Mouse (Mus musculus) liver, embryonic 12.5 days (tissue): Measurements from ENCODE around the gene Brat1. TPM values are rescaled to one million over a fixed set of nuclear protein-coding genes. Genes with fewer than 3 reads are reported as not detected.
A peak's percentile ranks its signal among the peaks of the same experiment; 100 is the strongest.

Experiments
- ATAC-seq: fragments of 200-750 bp; cut with Nextera tagmentation; 2 replicates; pipeline ENCODE4 v1.8.0; 2017; ENCODE audit warnings: moderate number of reproducible peaks, mild to moderate bottlenecking, moderate library complexity
- H3K27ac ChIP-seq: fragments of 300-500 bp; sonication (generic); 2 replicates; pipeline ENCODE4 v1.5.1; 2016; ENCODE audit warnings: mild to moderate bottlenecking
- H3K27me3 ChIP-seq: fragments of 300-500 bp; sonication (generic); replicated peaks from 2 replicates; pipeline ENCODE4 v1.6.1; 2016; ENCODE audit warnings: mild to moderate bottlenecking, moderate library complexity
- H3K36me3 ChIP-seq: fragments of 300-500 bp; sonication (generic); 2 replicates; pipeline ENCODE4 v1.6.1; 2016; ENCODE audit warnings: mild to moderate bottlenecking, moderate library complexity
- H3K4me1 ChIP-seq: fragments of 300-500 bp; sonication (generic); 2 replicates; pipeline ENCODE4 v1.6.1; 2016
- H3K4me2 ChIP-seq: fragments of 300-500 bp; sonication (generic); 2 replicates; pipeline ENCODE4 v1.6.1; 2016; ENCODE audit warnings: mild to moderate bottlenecking, moderate library complexity
- H3K4me3 ChIP-seq: fragments of 300-500 bp; sonication (generic); 2 replicates; pipeline ENCODE4 v1.5.1; 2016; ENCODE audit warnings: mild to moderate bottlenecking, moderate library complexity
- H3K9ac ChIP-seq: fragments of 300-500 bp; sonication (generic); 2 replicates; pipeline ENCODE4 v1.6.1; 2016; ENCODE audit warnings: mild to moderate bottlenecking, moderate library complexity
- H3K9me3 ChIP-seq: fragments of 300-500 bp; sonication (generic); replicated peaks from 2 replicates; pipeline ENCODE4 v1.6.1; 2016; ENCODE audit warnings: mild to moderate bottlenecking, moderate library complexity
- WGBS: fragments of 180-500 bp; shearing (Covaris S2); methylation state at CpG from one replicate; pipeline ENCODE4 v1.1.7; 2016; ENCODE audit not compliant: insufficient replicate concordance; 5-methylcytosine and 5-hydroxymethylcytosine counted together
- polyA plus RNA-seq: library from polyadenylated mRNA; unstranded; fragments of >200 nt; fragmentation: Nextera tagmentation; extraction: Ambion mirVana; gene quantifications from 2 replicates; pipeline ENCODE4 v1.2.1, GENCODE M21; 2016

Gene Brat1
- polyA plus RNA-seq, 1 experiment from 2014 or later = 12.2 TPM

- peaks cover 50% of the 10 kb centered on the region for H3K4me1 ChIP-seq
- peak overlapping the region; percentile 74 for H3K9ac ChIP-seq
- peaks cover 21% of the 10 kb centered on the region for H3K36me3 ChIP-seq
- no peaks in the 10 kb centered on the region for H3K9me3 ChIP-seq
- 50% methylated on average over 19 of the region's 19 CpGs for WGBS
- no peak for ATAC-seq
- peak overlapping the region; percentile 89 for H3K4me2 ChIP-seq
- no peaks in the 10 kb centered on the region for H3K27me3 ChIP-seq
- peak overlapping the region; percentile 68 for H3K4me3 ChIP-seq
- peak overlapping the region; percentile 84 for H3K27ac ChIP-seq
Observed at GRCm38 (mm10) chr5:140702618-140703175, 2.1 kb upstream of the Brat1 start.

GRCm38 (mm10) chr5:140703480-140704377 lies 1.1 kb upstream of the Brat1 start:
- Histone ChIP-seq H3K9ac (peak overlapping the region; percentile 63), H3K4me2 (peak overlapping the region; percentile 84), H3K27ac (peak overlapping the region; percentile 84), H3K4me1 (peaks cover 50% of the 10 kb centered on the region), H3K9me3 (no peaks in the 10 kb centered on the region), H3K36me3 (peaks cover 22% of the 10 kb centered on the region), H3K27me3 (no peaks in the 10 kb centered on the region), H3K4me3 (peak overlapping the region; percentile 67)
- WGBS = 14% methylated on average over 17 of the region's 17 CpGs
- ATAC-seq = no peak

- no peaks in the 10 kb centered on the region for H3K27me3 ChIP-seq
- WGBS = 28% methylated on average over 7 of the region's 7 CpGs
- H3K27ac ChIP-seq = peak overlapping the region; percentile 84
- peaks cover 34% of the 10 kb centered on the region for H3K36me3 ChIP-seq
- ATAC-seq = no peak
- peak overlapping the region; percentile 67 for H3K4me3 ChIP-seq
- H3K9ac ChIP-seq = peak overlapping the region; percentile 72
- peaks cover 53% of the 10 kb centered on the region for H3K4me1 ChIP-seq
- H3K9me3 ChIP-seq = no peaks in the 10 kb centered on the region
- H3K4me2 ChIP-seq = peak overlapping the region; percentile 84
Observed at GRCm38 (mm10) chr5:140705501-140706171, 825 bp downstream of the Brat1 start.

DNA sequence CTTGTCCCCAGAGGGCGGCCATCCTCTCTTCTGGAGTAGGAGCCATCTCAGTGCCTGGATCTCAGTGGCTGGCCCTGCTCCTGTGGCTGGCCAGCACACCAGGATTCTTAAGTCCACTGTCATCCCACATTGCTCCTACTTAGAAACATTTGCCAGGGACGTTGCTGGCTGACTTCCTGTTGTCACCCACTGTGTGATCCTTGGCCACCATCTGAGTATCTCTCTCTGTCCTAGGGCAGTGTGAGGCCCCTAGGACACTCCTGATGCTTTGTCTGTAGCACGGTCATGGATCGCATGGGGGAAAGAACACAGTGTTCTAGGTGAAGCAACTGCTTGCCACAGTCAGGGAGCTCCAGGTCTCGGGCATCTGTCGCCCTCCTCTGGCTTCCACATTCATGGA lies 5.5 kb downstream of the Brat1 start:
- H3K9ac ChIP-seq = no peak overlapping the region
- H3K9me3 ChIP-seq = no peaks in the 10 kb centered on the region
- no peaks in the 10 kb centered on the region for H3K27me3 ChIP-seq
- peaks cover 80% of the 10 kb centered on the region for H3K36me3 ChIP-seq
- H3K27ac ChIP-seq = no peak overlapping the region
- peaks cover 17% of the 10 kb centered on the region for H3K4me1 ChIP-seq
- WGBS = 77% methylated on average over 6 of the region's 6 CpGs
- H3K4me3 ChIP-seq = no peak overlapping the region
- no peak for ATAC-seq
- H3K4me2 ChIP-seq = no peak overlapping the region

- 70% methylated on average over 5 of the region's 5 CpGs for WGBS
Observed at GRCm38 (mm10) chr5:140711040-140711439, 6.2 kb downstream of the Brat1 start.

DNA sequence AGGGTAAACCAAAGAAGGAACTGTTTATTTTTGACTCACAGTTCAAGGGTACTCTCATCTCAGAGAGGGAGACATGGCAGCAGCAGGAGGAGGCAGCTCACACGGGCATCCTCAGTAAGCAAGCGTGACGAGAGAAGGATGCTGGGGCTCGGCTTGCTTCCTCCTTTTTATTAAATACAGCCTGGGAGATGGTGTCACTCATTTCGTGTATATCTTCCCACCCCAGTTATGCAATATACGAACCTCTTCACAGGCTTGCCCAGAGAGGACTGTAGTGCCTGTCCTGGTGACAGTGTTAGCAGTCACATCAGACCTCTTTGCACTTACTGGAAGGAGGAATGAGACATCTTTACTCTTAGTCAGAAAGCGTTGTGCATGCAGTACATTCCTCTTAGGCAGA lies 16.0 kb downstream of the Brat1 start:
- Histone ChIP-seq H3K27ac (no peak overlapping the region), H3K9ac (no peak overlapping the region), H3K9me3 (no peaks in the 10 kb centered on the region), H3K27me3 (peaks cover 7% of the 10 kb centered on the region), H3K4me1 (no peaks in the 10 kb centered on the region), H3K36me3 (peaks cover 39% of the 10 kb centered on the region), H3K4me3 (no peak overlapping the region), H3K4me2 (no peak overlapping the region)
- 43% methylated on average over 7 of the region's 7 CpGs for WGBS
- no peak for ATAC-seq

More at GRCm38 (mm10) chr5:140711040-140711439, 6.2 kb downstream of the Brat1 start:
- ATAC-seq = no peak
- H3K4me2 ChIP-seq = no peak overlapping the region
- no peak overlapping the region for H3K27ac ChIP-seq
- no peaks in the 10 kb centered on the region for H3K9me3 ChIP-seq
- H3K4me3 ChIP-seq = no peak overlapping the region
- H3K36me3 ChIP-seq = peaks cover 85% of the 10 kb centered on the region
- H3K9ac ChIP-seq = no peak overlapping the region
- peaks cover 10% of the 10 kb centered on the region for H3K4me1 ChIP-seq
- H3K27me3 ChIP-seq = no peaks in the 10 kb centered on the region

GRCm38 (mm10) chr5:140722121-140722520 lies 17.3 kb downstream of the Brat1 start:
- 60% methylated on average over 3 of the region's 3 CpGs for WGBS
- no peak for ATAC-seq
- peaks cover 7% of the 10 kb centered on the region for H3K27me3 ChIP-seq
- H3K4me3 ChIP-seq = no peak overlapping the region
- H3K27ac ChIP-seq = no peak overlapping the region
- no peak overlapping the region for H3K4me2 ChIP-seq
- H3K4me1 ChIP-seq = peaks cover 13% of the 10 kb centered on the region
- no peaks in the 10 kb centered on the region for H3K9me3 ChIP-seq
- no peak overlapping the region for H3K9ac ChIP-seq
- peaks cover 26% of the 10 kb centered on the region for H3K36me3 ChIP-seq

DNA sequence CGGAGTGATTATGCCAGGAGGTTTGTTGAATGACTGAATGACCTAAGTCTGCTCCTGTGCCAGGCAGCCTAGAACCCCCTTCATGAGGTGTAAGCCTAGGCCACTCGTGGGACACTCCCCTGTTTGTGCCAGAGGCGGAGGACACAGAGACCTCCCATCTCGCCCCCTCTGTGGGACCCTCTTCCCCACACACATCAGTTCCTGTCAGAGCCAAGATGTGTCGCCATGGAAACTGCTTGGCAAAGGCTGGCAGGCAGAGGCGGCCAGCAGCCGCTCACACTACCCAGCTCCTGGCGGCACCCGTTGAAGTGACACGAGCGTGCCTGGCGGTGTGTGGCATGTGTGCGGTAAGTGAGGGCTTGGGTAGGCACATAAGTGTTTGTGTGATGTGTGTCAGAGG lies 19.0 kb downstream of the Brat1 start, which contains the start of gene Amz1:
Gene Amz1, plus strand, starts transcription at position 306 of the 400 bp plus-strand sequence.
- H3K4me3 ChIP-seq = no peak within 1 kb of the TSS
- peaks cover 9% of the 10 kb centered on the region for H3K36me3 ChIP-seq

GRCm38 (mm10) chr5:140726062-140726839 lies 21.4 kb downstream of the Brat1 start:
- H3K9ac ChIP-seq = no peak overlapping the region
- no peak overlapping the region for H3K4me2 ChIP-seq
- H3K4me3 ChIP-seq = no peak overlapping the region
- no peak for ATAC-seq
- H3K27me3 ChIP-seq = peaks cover 7% of the 10 kb centered on the region
- no peak overlapping the region for H3K27ac ChIP-seq
- peaks cover 18% of the 10 kb centered on the region for H3K4me1 ChIP-seq
- H3K36me3 ChIP-seq = no peaks in the 10 kb centered on the region
- H3K9me3 ChIP-seq = no peaks in the 10 kb centered on the region
- 66% methylated on average over 7 of the region's 7 CpGs for WGBS

More for the DNA sequence above, 19.0 kb downstream of the Brat1 start, which contains the start of gene Amz1:
- Histone ChIP-seq H3K9me3 (no peaks in the 10 kb centered on the region), H3K4me2 (no peak within 1 kb of the TSS), H3K27me3 (peaks cover 7% of the 10 kb centered on the region), H3K4me1 (peaks cover 18% of the 10 kb centered on the region), H3K27ac (no peak within 1 kb of the TSS), H3K9ac (no peak within 1 kb of the TSS)
- 78% methylated on average over 13 of the region's 13 CpGs for WGBS
- ATAC-seq = no peak

- 60% methylated on average over 17 of the region's 17 CpGs for WGBS
- ATAC-seq = no peak
Observed at GRCm38 (mm10) chr5:140726946-140727740, 22.3 kb downstream of the Brat1 start.

More at GRCm38 (mm10) chr5:140726946-140727740, 22.3 kb downstream of the Brat1 start:
- Histone ChIP-seq H3K9me3 (no peaks in the 10 kb centered on the region), H3K4me2 (no peak overlapping the region), H3K4me3 (no peak overlapping the region), H3K27ac (no peak overlapping the region), H3K36me3 (no peaks in the 10 kb centered on the region), H3K9ac (no peak overlapping the region), H3K27me3 (peaks cover 7% of the 10 kb centered on the region), H3K4me1 (peaks cover 18% of the 10 kb centered on the region)
